Mouse (Mus musculus): ENCODE data around the gene Palld. TPM values are rescaled to one million over a fixed set of nuclear protein-coding genes. Genes with fewer than 3 reads are reported as not detected.

Gene Palld
- polyA plus RNA-seq, 1 experiment from 2014 or later = 48.3 TPM

- Histone ChIP-seq H3K9ac (ENCODE audit: low read depth, low read length) (no peak overlapping the region), H3K4me1 (replicated peaks; ENCODE audit: control insufficient read depth, insufficient read depth, low read length) (no peaks in the 10 kb centered on the region), H3K36me3 (ENCODE audit: control insufficient read depth, insufficient read depth, low read length) (no peaks in the 10 kb centered on the region), H3K9me3 (ENCODE audit: control insufficient read depth, low read length) (no peaks in the 10 kb centered on the region), H3K27me3 (ENCODE audit: control insufficient read depth, insufficient read depth, low read length) (no peaks in the 10 kb centered on the region), H3K27ac (ENCODE audit: low read depth, low read length) (peak overlapping the region; percentile 54; the same call in 1 of the 2 replicates), H3K4me2 (replicated peaks; ENCODE audit: low read depth, low read length) (no peak overlapping the region), H3K4me3 (ENCODE audit: low read depth, low read length) (no peak overlapping the region)
- peak; percentile 8 for DNase-seq (ENCODE audit: low spot score)
- WGBS = 56% methylated on average over 3 of the region's 3 CpGs
- ATAC-seq (ENCODE audit: low FRiP score) = no peak
Observed at GRCm38 (mm10) chr8:61639008-61639407, 263.5 kb downstream of the Palld start.

DNA sequence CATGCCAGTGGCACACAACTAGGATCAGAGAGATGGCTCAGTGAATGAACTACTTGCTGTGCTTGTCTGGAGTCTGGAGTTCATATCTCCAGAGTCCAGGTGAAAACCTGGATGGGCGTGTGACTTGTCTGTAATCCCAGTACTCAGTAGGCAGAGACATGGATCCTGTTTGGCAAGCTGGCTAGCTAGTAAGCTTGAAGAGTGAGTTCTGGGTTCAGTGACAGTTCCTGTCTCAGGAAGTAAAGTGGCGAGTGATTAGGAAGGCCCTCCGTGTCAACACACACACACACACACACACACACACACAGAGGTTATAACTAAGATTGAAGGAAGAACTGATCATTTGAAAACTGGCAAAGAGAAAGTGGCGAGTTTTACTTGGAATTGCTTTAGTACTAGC, 264.8 kb downstream of the Palld start:
- no peaks in the 10 kb centered on the region for H3K36me3 ChIP-seq (ENCODE audit: control insufficient read depth, insufficient read depth, low read length)
- 82% methylated on average over 4 of the region's 4 CpGs for WGBS
- H3K9me3 ChIP-seq (ENCODE audit: control insufficient read depth, low read length) = no peaks in the 10 kb centered on the region
- no peak overlapping the region for H3K4me3 ChIP-seq (ENCODE audit: low read depth, low read length)
- ATAC-seq (ENCODE audit: low FRiP score) (no peak), DNase-seq (ENCODE audit: low spot score) (no peak)
- H3K27me3 ChIP-seq (ENCODE audit: control insufficient read depth, insufficient read depth, low read length) = no peaks in the 10 kb centered on the region
- H3K27ac ChIP-seq (ENCODE audit: low read depth, low read length) = no peak overlapping the region
- H3K9ac ChIP-seq (ENCODE audit: low read depth, low read length) = no peak overlapping the region
- H3K4me2 ChIP-seq (replicated peaks; ENCODE audit: low read depth, low read length) = no peak overlapping the region
- no peaks in the 10 kb centered on the region for H3K4me1 ChIP-seq (replicated peaks; ENCODE audit: control insufficient read depth, insufficient read depth, low read length)

DNA sequence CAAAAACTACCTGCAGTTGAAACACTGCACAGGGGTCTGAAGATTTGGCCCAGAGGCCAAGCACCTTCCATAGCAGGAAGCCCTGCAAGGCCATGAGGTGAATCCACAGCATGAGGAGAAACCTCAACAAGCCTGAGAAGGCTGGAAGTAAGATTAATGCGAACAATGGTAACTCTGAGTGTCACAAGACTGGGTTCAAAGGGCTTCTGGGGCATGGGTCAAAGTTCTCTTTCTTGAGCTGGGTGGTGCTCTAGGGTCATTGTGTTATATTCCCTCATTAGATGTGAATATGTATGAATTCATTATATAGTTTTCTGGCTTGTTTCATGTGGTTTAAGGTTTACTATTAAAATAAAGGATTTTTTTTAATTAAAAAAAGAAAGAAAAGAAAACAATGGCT, 267.7 kb downstream of the Palld start:
- Histone ChIP-seq H3K4me3 (ENCODE audit: low read depth, low read length) (no peak overlapping the region), H3K4me1 (replicated peaks; ENCODE audit: control insufficient read depth, insufficient read depth, low read length) (no peaks in the 10 kb centered on the region), H3K4me2 (replicated peaks; ENCODE audit: low read depth, low read length) (no peak overlapping the region), H3K36me3 (ENCODE audit: control insufficient read depth, insufficient read depth, low read length) (no peaks in the 10 kb centered on the region), H3K27ac (ENCODE audit: low read depth, low read length) (no peak overlapping the region), H3K27me3 (ENCODE audit: control insufficient read depth, insufficient read depth, low read length) (no peaks in the 10 kb centered on the region), H3K9ac (ENCODE audit: low read depth, low read length) (no peak overlapping the region), H3K9me3 (ENCODE audit: control insufficient read depth, low read length) (no peaks in the 10 kb centered on the region)
- no peak for ATAC-seq (ENCODE audit: low FRiP score)
- WGBS = 50% methylated on average over 1 of the region's 1 CpGs
- DNase-seq (ENCODE audit: low spot score) = no peak

GRCm38 (mm10) chr8:61632331-61632730, 270.2 kb downstream of the Palld start:
- no peak for ATAC-seq (ENCODE audit: low FRiP score)

GRCm38 (mm10) chr8:61629631-61629968, 272.9 kb downstream of the Palld start:
- no peak for ATAC-seq (ENCODE audit: low FRiP score)

More at GRCm38 (mm10) chr8:61632331-61632730, 270.2 kb downstream of the Palld start:
- Histone ChIP-seq H3K9me3 (ENCODE audit: control insufficient read depth, low read length) (no peaks in the 10 kb centered on the region), H3K9ac (ENCODE audit: low read depth, low read length) (no peak overlapping the region), H3K36me3 (ENCODE audit: control insufficient read depth, insufficient read depth, low read length) (no peaks in the 10 kb centered on the region), H3K27me3 (ENCODE audit: control insufficient read depth, insufficient read depth, low read length) (no peaks in the 10 kb centered on the region), H3K27ac (ENCODE audit: low read depth, low read length) (no peak overlapping the region), H3K4me3 (ENCODE audit: low read depth, low read length) (no peak overlapping the region), H3K4me2 (replicated peaks; ENCODE audit: low read depth, low read length) (no peak overlapping the region), H3K4me1 (replicated peaks; ENCODE audit: control insufficient read depth, insufficient read depth, low read length) (no peaks in the 10 kb centered on the region)
- no peak for DNase-seq (ENCODE audit: low spot score)
- WGBS = 64% methylated on average over 2 of the region's 2 CpGs

GRCm38 (mm10) chr8:61628938-61629630, 273.4 kb downstream of the Palld start:
- Histone ChIP-seq H3K4me2 (replicated peaks; ENCODE audit: low read depth, low read length) (no peak overlapping the region), H3K9me3 (ENCODE audit: control insufficient read depth, low read length) (no peaks in the 10 kb centered on the region), H3K27ac (ENCODE audit: low read depth, low read length) (no peak overlapping the region), H3K27me3 (ENCODE audit: control insufficient read depth, insufficient read depth, low read length) (no peaks in the 10 kb centered on the region), H3K4me3 (ENCODE audit: low read depth, low read length) (no peak overlapping the region), H3K9ac (ENCODE audit: low read depth, low read length) (no peak overlapping the region), H3K36me3 (ENCODE audit: control insufficient read depth, insufficient read depth, low read length) (no peaks in the 10 kb centered on the region), H3K4me1 (replicated peaks; ENCODE audit: control insufficient read depth, insufficient read depth, low read length) (no peaks in the 10 kb centered on the region)
- DNase-seq (ENCODE audit: low spot score) = no peak
- WGBS = 71% methylated on average over 3 of the region's 3 CpGs
- ATAC-seq (ENCODE audit: low FRiP score) = no peak; the same call in 1 of the 2 replicates

More at GRCm38 (mm10) chr8:61629631-61629968, 272.9 kb downstream of the Palld start:
- H3K9me3 ChIP-seq (ENCODE audit: control insufficient read depth, low read length) = no peaks in the 10 kb centered on the region
- no peak overlapping the region for H3K4me2 ChIP-seq (replicated peaks; ENCODE audit: low read depth, low read length)
- no peak overlapping the region for H3K27ac ChIP-seq (ENCODE audit: low read depth, low read length)
- 22% methylated on average over 1 of the region's 1 CpGs for WGBS
- H3K4me3 ChIP-seq (ENCODE audit: low read depth, low read length) = no peak overlapping the region
- H3K27me3 ChIP-seq (ENCODE audit: control insufficient read depth, insufficient read depth, low read length) = no peaks in the 10 kb centered on the region
- H3K4me1 ChIP-seq (replicated peaks; ENCODE audit: control insufficient read depth, insufficient read depth, low read length) = no peaks in the 10 kb centered on the region
- DNase-seq (ENCODE audit: low spot score) = no peak
- H3K9ac ChIP-seq (ENCODE audit: low read depth, low read length) = no peak overlapping the region
- H3K36me3 ChIP-seq (ENCODE audit: control insufficient read depth, insufficient read depth, low read length) = no peaks in the 10 kb centered on the region

DNA sequence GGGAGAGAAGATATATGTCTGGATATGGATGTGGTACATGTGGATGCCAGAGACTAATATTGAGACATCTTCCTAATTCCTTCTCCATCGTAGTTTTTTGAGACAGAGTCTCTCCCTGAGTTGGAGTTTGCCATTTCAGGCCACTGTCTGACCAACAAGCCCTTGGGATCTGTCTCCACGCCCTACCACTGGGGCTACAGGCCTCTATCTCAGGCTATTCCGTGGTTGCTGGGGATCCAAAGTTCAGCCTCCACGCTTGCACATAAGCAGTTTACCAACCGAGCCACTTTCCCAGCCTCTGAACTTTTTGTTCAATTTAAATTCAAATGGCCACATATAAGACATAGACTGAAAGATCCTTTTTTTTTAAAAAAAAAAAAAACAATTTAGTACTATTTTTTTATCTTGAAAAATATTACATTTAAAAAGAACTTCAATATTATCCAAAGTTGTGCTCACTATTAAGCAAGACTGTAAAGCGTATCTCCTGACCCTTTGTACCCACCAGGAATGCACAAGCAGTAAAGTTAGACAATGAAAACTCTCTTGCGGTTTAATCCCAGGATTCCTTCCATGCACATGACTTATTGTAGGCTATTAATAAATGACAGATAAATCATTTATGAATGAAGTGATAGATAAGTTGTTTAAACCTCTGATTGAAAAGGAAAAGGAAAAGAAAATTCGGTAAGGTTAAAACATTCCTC, 276.1 kb downstream of the Palld start:
- H3K27ac ChIP-seq (ENCODE audit: low read depth, low read length) = no peak overlapping the region
- WGBS = 91% methylated on average over 8 of the region's 8 CpGs
- no peaks in the 10 kb centered on the region for H3K27me3 ChIP-seq (ENCODE audit: control insufficient read depth, insufficient read depth, low read length)
- H3K4me1 ChIP-seq (replicated peaks; ENCODE audit: control insufficient read depth, insufficient read depth, low read length) = no peaks in the 10 kb centered on the region
- H3K4me2 ChIP-seq (replicated peaks; ENCODE audit: low read depth, low read length) = no peak overlapping the region
- no peak overlapping the region for H3K4me3 ChIP-seq (ENCODE audit: low read depth, low read length)
- H3K9me3 ChIP-seq (ENCODE audit: control insufficient read depth, low read length) = no peaks in the 10 kb centered on the region
- no peak for DNase-seq (ENCODE audit: low spot score)
- H3K36me3 ChIP-seq (ENCODE audit: control insufficient read depth, insufficient read depth, low read length) = no peaks in the 10 kb centered on the region
- no peak for ATAC-seq (ENCODE audit: low FRiP score)
- H3K9ac ChIP-seq (ENCODE audit: low read depth, low read length) = no peak overlapping the region

DNA sequence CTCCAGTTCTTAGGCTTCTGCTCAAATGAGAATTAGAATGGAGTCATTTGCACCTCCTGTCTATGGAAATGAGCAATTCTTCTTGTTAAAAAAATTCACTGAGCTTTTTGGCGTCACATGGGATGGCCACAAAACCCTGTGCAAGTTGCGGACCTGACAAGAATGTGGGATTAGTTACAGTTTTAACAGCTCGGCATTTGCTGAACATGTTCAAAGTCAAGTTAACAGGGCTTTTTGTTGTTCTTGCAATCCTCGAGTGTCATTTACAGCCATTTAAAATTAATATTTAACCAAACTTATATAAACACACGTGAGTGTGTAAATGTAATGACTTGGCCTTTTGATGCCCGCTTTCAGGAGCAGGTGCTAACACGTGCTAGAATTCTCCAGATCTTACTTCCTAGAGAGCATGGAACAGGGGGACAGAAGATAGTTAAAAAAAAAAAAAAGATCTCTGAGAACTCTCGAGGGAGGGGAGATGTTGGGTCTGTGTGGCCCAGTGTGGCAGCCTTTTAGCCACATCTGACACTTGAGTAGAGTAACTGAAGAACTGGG, 276.8 kb downstream of the Palld start:
- DNase-seq (ENCODE audit: low spot score) (no peak), ATAC-seq (ENCODE audit: low FRiP score) (no peak)

More for the DNA sequence above, 276.8 kb downstream of the Palld start:
- Histone ChIP-seq H3K4me3 (ENCODE audit: low read depth, low read length) (no peak overlapping the region), H3K27me3 (ENCODE audit: control insufficient read depth, insufficient read depth, low read length) (no peaks in the 10 kb centered on the region), H3K27ac (ENCODE audit: low read depth, low read length) (no peak overlapping the region), H3K4me1 (replicated peaks; ENCODE audit: control insufficient read depth, insufficient read depth, low read length) (no peaks in the 10 kb centered on the region), H3K9me3 (ENCODE audit: control insufficient read depth, low read length) (no peaks in the 10 kb centered on the region), H3K4me2 (replicated peaks; ENCODE audit: low read depth, low read length) (no peak overlapping the region), H3K9ac (ENCODE audit: low read depth, low read length) (no peak overlapping the region), H3K36me3 (ENCODE audit: control insufficient read depth, insufficient read depth, low read length) (no peaks in the 10 kb centered on the region)
- WGBS = 89% methylated on average over 8 of the region's 8 CpGs
